Mouse (Mus musculus): ENCODE measurements around the gene March11. TPM values are rescaled to one million over a fixed set of nuclear protein-coding genes. Genes with fewer than 3 reads are reported as not detected.

Gene March11
- total RNA-seq (2022), result under 1 TPM in 2 of 4 experiments, not detected in 2; 0.38 to 0.46 TPM

- no peak for DNase-seq (ENCODE audit: low spot score)
These were observed at the start of gene March11 for GRCm38 (mm10) chr15:26308629-26309230. TSS of gene March11 (plus strand) at chr15:26309048.

GRCm38 (mm10) chr15:26262336-26262735 is 46.5 kb upstream of the March11 start:
- no peak for DNase-seq (ENCODE audit: low spot score)

GRCm38 (mm10) chr15:26269596-26269995 is 39.3 kb upstream of the March11 start:
- no peak for DNase-seq (ENCODE audit: low spot score)

GRCm38 (mm10) chr15:26276035-26276511 is 32.8 kb upstream of the March11 start:
- no peak for DNase-seq (ENCODE audit: low spot score)

- DNase-seq (ENCODE audit: low spot score), result no peak
These were observed 32.2 kb upstream of the March11 start for GRCm38 (mm10) chr15:26276608-26277007.

GRCm38 (mm10) chr15:26291871-26292270 is 17.0 kb upstream of the March11 start:
- DNase-seq (ENCODE audit: low spot score), result no peak

GRCm38 (mm10) chr15:26292811-26293210 is 16.0 kb upstream of the March11 start:
- DNase-seq (ENCODE audit: low spot score), result no peak

- no peak for DNase-seq (ENCODE audit: low spot score)
These were observed 15.6 kb upstream of the March11 start for GRCm38 (mm10) chr15:26293215-26293614.

- DNase-seq (ENCODE audit: low spot score), result no peak
These were observed 10.2 kb upstream of the March11 start for GRCm38 (mm10) chr15:26298668-26299067.

GRCm38 (mm10) chr15:26309291-26309931 is 563 bp downstream of the March11 start:
- peak; percentile 22 for DNase-seq (ENCODE audit: low spot score)

- no peak for DNase-seq (ENCODE audit: low spot score)
These were observed 11.0 kb downstream of the March11 start for GRCm38 (mm10) chr15:26319866-26320265.

GRCm38 (mm10) chr15:26320402-26320801 is 11.6 kb downstream of the March11 start:
- DNase-seq (ENCODE audit: low spot score), result no peak

GRCm38 (mm10) chr15:26322804-26323203 is 14.0 kb downstream of the March11 start:
- DNase-seq (ENCODE audit: low spot score), result no peak

GRCm38 (mm10) chr15:26327157-26327556 is 18.3 kb downstream of the March11 start:
- peak; percentile 11 for DNase-seq (ENCODE audit: low spot score)

GRCm38 (mm10) chr15:26335791-26336190 is 26.9 kb downstream of the March11 start:
- DNase-seq (ENCODE audit: low spot score), result no peak

- no peak for DNase-seq (ENCODE audit: low spot score)
These were observed 28.9 kb downstream of the March11 start for GRCm38 (mm10) chr15:26337775-26338174.

- DNase-seq (ENCODE audit: low spot score), result no peak
These were observed 29.5 kb downstream of the March11 start for GRCm38 (mm10) chr15:26338343-26338742.

GRCm38 (mm10) chr15:26340490-26340889 is 31.6 kb downstream of the March11 start:
- no peak for DNase-seq (ENCODE audit: low spot score)

GRCm38 (mm10) chr15:26340966-26341365 is 32.1 kb downstream of the March11 start:
- DNase-seq (ENCODE audit: low spot score), result no peak

- no peak for DNase-seq (ENCODE audit: low spot score)
These were observed 35.5 kb downstream of the March11 start for GRCm38 (mm10) chr15:26344329-26344728.

GRCm38 (mm10) chr15:26353656-26354055 is 44.8 kb downstream of the March11 start:
- DNase-seq (ENCODE audit: low spot score), result no peak

- no peak for DNase-seq (ENCODE audit: low spot score)
These were observed 56.5 kb downstream of the March11 start for GRCm38 (mm10) chr15:26365344-26365743.

GRCm38 (mm10) chr15:26366511-26366910 is 57.7 kb downstream of the March11 start:
- no peak for DNase-seq (ENCODE audit: low spot score)
